Mouse (Mus musculus) small intestine, adult 2 months (tissue): Measurements from ENCODE around the gene Synpo2l. TPM values are rescaled to one million over a fixed set of nuclear protein-coding genes. Genes with fewer than 3 reads are reported as not detected.

Experiments
- H3K27ac ChIP-seq: fragments of 200-500 bp; 2 replicates; pipeline ENCODE4 v1.5.1; 2012; ENCODE audit warnings: low read depth, low read length, control low read depth, inconsistent platforms; ENCODE audit not compliant: insufficient read depth
- H3K27me3 ChIP-seq: fragments of 200-500 bp; 2 replicates; pipeline ENCODE4 v1.6.1; 2012; ENCODE audit warnings: mild to moderate bottlenecking, moderate library complexity, low read length, inconsistent platforms; ENCODE audit not compliant: control insufficient read depth, insufficient read depth
- H3K36me3 ChIP-seq: fragments of 200-500 bp; 2 replicates; pipeline ENCODE4 v1.6.1; 2012; ENCODE audit warnings: mild to moderate bottlenecking, low read length, control low read depth, inconsistent platforms; ENCODE audit not compliant: control insufficient read depth, insufficient read depth
- H3K4me1 ChIP-seq: fragments of 200-500 bp; 2 replicates; pipeline ENCODE4 v1.6.1; 2012; ENCODE audit warnings: low read length, inconsistent platforms, mixed read lengths; ENCODE audit not compliant: control insufficient read depth, insufficient read depth, insufficient read length
- H3K4me3 ChIP-seq: fragments of 200-500 bp; 2 replicates; pipeline ENCODE4 v1.5.1; 2012; ENCODE audit warnings: low read depth, mild to moderate bottlenecking, control low read depth, inconsistent platforms, low read length, moderate library complexity
- CTCF ChIP-seq: fragments of 200-500 bp; IDR thresholded peaks from 2 replicates; pipeline ENCODE4 v1.5.1; 2012; ENCODE audit warnings: low read depth, mild to moderate bottlenecking, control low read depth, inconsistent platforms, low read length, moderate library complexity, mixed read lengths; ENCODE audit not compliant: insufficient replicate concordance, insufficient read length; ENCODE audit errors: extremely low read depth
- POLR2A ChIP-seq: fragments of 200-500 bp; IDR thresholded peaks from 2 replicates; pipeline ENCODE4 v1.6.1; 2012; ENCODE audit warnings: low read depth, mild to moderate bottlenecking, control low read depth, inconsistent platforms, low read length, moderate library complexity
- WGBS: fragments of 180-500 bp; shearing (Covaris S2); methylation state at CpG from one replicate; pipeline ENCODE4 v1.1.7; 2018; 5-methylcytosine and 5-hydroxymethylcytosine counted together
- polyA plus RNA-seq: library from polyadenylated mRNA; depleted of rRNA; stranded (reverse); fragments of >200 nt; gene quantifications from 2 replicates; pipeline ENCODE4 v1.2.3, GENCODE M21; 2012

Synpo2l gene
- polyA plus RNA-seq, 1 experiment: 0.06 TPM

DNA sequence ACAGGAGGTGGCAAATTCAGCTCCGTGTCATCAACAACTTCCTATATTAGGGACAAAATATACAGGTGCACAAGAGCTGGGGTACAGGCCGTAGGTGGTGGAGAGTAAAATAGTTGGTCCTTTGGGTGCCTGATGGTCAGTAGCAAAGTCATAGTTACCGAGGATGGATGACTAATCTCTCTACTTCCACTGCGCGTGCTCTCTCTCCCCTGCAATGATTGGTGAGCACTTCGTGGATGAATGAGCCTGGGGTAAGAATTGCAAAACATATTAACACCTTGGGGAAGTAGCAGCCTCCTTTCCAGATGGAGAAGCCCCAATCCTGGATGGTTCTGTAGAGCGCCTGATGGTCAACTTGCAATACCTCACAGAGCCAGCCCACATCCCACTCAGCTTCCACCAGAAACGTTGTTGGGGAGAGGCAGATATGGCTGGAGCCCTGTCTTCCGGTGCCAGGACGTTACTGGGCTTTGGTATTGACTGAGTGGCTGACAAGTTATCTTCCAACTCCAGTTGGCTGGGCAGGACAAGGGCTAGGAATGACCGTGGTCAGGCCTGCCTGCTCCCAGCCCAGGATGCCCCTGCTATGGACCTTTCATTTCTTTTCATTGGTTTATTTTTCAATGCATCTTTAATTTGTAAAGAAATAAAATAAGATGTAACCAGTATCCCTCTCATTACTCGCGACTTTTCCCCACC, 26.2 kb upstream of the Synpo2l start:
- no peak for TF ChIP-seq POLR2A
- TF ChIP-seq CTCF: no peak
- H3K36me3 ChIP-seq: peaks cover 43% of the 10 kb centered on the region
- H3K27me3 ChIP-seq: no peaks in the 10 kb centered on the region
- peak overlapping the region; percentile 82 for H3K4me3 ChIP-seq
- WGBS: 39% methylated on average over 13 of the region's 13 CpGs
- H3K4me1 ChIP-seq: peaks cover 9% of the 10 kb centered on the region
- H3K27ac ChIP-seq: no peak overlapping the region; the same call in 1 of the 2 replicates

DNA sequence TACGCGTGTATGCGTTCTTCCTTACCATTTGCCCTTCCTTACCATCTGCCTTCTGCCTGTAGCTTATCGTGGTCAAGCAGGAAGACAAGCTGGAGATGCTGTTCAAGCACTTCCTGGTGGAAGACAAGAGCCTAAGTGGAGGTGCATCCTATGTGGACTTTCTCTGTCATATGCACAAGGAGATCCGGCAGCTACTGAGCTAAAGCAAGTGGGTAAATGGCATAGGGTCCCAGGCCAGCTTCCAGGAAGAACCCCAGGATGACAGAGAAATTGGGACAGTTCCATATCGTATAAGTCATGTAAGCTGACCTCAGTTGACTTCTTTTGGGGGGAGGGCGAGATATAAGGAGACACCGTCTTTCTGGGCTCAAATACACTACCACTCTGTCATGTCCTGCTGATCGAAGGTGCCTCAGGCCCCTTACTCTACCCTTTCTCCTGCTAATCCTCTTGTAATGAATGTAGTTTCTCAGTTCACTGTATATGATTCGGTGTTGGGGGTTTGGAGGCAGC, 25.5 kb upstream of the Synpo2l start:
- Histone ChIP-seq H3K4me3 (no peak overlapping the region), H3K27me3 (no peaks in the 10 kb centered on the region), H3K27ac (no peak overlapping the region), H3K4me1 (peaks cover 9% of the 10 kb centered on the region), H3K36me3 (peaks cover 50% of the 10 kb centered on the region)
- TF ChIP-seq CTCF (no peak), POLR2A (no peak)
- 90% methylated on average over 10 of the region's 10 CpGs for WGBS

DNA sequence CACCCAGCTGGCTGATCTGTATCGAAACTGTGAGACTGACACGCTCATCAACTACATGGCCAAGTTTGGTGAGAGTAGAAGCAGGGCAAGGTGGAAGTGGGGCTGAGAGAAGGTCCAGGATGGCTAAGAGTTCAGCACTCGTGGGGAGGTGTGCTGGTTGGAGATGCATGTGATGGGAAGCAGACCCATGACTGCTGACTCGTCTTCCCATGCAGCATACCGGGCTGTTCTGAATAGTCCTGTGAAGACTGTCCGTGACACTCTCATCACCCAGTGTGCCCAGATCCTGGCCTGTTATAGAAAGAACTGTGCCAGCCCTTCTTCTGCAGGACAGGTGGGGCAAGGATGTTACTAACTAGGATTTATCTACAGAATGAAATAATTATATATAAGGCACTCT, 23.6 kb upstream of the Synpo2l start:
- H3K27ac ChIP-seq: no peak overlapping the region
- no peak overlapping the region for H3K4me3 ChIP-seq
- peaks cover 9% of the 10 kb centered on the region for H3K4me1 ChIP-seq
- peaks cover 67% of the 10 kb centered on the region for H3K36me3 ChIP-seq
- H3K27me3 ChIP-seq: no peaks in the 10 kb centered on the region
- 93% methylated on average over 6 of the region's 6 CpGs for WGBS
- TF ChIP-seq CTCF (no peak), POLR2A (no peak)

DNA sequence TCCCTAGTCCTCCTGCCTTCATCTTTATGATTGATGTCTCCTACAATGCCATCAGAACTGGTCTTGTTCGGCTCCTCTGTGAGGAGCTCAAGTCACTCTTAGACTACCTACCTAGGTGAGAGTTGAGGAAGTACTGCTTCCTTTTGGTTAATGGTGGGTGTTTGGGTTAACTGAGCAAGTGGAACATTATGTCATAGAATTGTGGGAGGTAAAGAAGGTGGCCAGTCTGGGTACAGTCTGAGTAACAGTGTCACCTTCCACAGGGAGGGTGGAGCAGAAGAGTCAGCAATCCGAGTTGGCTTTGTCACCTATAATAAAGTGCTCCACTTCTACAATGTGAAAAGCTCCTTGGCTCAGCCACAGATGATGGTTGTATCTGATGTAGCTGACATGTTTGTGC, 20.9 kb upstream of the Synpo2l start:
- no peak for TF ChIP-seq POLR2A
- TF ChIP-seq CTCF: no peak
- no peak overlapping the region for H3K4me3 ChIP-seq
- H3K36me3 ChIP-seq: peaks cover 91% of the 10 kb centered on the region
- H3K4me1 ChIP-seq: no peaks in the 10 kb centered on the region
- no peaks in the 10 kb centered on the region for H3K27me3 ChIP-seq
- H3K27ac ChIP-seq: no peak overlapping the region
- 84% methylated on average over 2 of the region's 2 CpGs for WGBS

DNA sequence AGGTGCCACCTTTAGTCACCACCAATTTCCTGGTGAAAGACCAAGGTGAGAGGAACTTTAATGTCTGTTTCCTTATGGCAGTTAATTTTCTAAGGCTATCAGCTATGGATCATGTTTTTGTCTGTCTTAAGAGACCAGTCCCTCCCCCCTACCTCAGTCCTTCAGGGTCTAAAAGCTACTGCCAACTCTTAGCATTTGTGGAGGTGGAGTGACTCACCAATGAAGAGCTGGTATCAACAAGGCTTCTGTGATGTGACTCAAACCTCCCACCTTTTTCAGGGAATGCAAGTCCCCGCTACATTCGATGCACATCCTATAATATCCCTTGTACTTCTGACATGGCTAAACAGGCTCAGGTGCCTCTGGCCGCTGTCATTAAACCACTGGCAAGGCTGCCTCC, 18.4 kb upstream of the Synpo2l start:
- TF ChIP-seq CTCF (no peak), POLR2A (no peak)
- peaks cover 6% of the 10 kb centered on the region; the same call in 1 of the 2 replicates for H3K4me1 ChIP-seq
- no peak overlapping the region for H3K4me3 ChIP-seq
- no peak overlapping the region for H3K27ac ChIP-seq
- no peaks in the 10 kb centered on the region for H3K27me3 ChIP-seq
- 93% methylated on average over 3 of the region's 3 CpGs for WGBS
- H3K36me3 ChIP-seq: peaks cover 93% of the 10 kb centered on the region

DNA sequence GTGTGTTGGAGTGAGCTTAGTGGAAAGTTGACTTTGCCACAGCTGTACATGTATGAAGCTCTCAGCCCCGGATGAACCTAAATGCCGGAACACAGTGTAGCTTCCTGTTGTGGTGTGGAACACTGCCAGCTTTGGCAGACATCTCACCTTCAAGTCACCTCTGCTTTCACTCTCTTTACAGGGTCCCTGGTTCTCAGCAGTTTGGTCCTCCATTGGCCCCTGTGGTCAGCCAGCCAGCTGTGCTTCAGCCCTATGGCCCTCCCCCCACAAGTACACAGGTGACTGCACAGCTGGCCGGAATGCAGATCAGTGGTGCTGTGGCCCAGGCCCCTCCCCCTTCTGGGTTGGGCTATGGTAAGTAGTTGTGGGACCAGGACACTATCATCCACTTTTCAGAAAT, 14.3 kb upstream of the Synpo2l start:
- no peak overlapping the region for H3K4me3 ChIP-seq
- peak overlapping the region; percentile 25; the same call in 1 of the 2 replicates for H3K27ac ChIP-seq
- H3K27me3 ChIP-seq: no peaks in the 10 kb centered on the region
- H3K4me1 ChIP-seq: peaks cover 7% of the 10 kb centered on the region; the same call in 1 of the 2 replicates
- no peak for TF ChIP-seq CTCF
- no peak for TF ChIP-seq POLR2A
- H3K36me3 ChIP-seq: peaks cover 91% of the 10 kb centered on the region
- WGBS: 25% methylated on average over 3 of the region's 3 CpGs

DNA sequence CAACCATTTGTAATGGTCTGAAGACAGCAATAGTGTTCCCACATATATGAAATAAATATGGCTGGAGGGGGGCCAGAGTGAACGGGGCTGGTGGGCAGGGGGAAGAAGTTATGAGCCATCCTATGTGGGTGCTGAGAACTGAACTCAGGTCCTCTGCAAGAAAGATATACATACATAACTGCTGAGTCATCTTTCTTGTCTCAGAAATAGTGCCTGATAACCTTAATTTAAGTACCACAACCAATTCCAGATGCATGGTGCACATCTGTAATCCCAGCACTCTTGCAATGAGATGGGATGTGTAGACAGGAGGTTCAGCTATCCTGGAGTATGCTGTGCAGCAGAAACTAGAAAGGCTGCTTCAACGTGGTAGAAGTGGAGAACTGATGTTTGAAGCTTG, 13.6 kb upstream of the Synpo2l start:
- Histone ChIP-seq H3K36me3 (peaks cover 88% of the 10 kb centered on the region), H3K27ac (peak overlapping the region; percentile 25), H3K4me1 (peaks cover 8% of the 10 kb centered on the region; the same call in 1 of the 2 replicates), H3K27me3 (no peaks in the 10 kb centered on the region), H3K4me3 (no peak overlapping the region)
- 75% methylated on average over 2 of the region's 2 CpGs for WGBS
- TF ChIP-seq POLR2A (no peak), CTCF (no peak)
